Mouse (Mus musculus) liver, embryonic 14.5 days (tissue): ENCODE data around the gene Slx1b. TPM values are rescaled to one million over a fixed set of nuclear protein-coding genes. Genes with fewer than 3 reads are reported as not detected.
A peak's percentile ranks its signal among the peaks of the same experiment; 100 is the strongest.

Experiments
- ATAC-seq: fragments of 200-750 bp; cut with Nextera tagmentation; 2 replicates; pipeline ENCODE4 v1.8.0; 2017; ENCODE audit warnings: moderate number of reproducible peaks, mild to moderate bottlenecking, moderate library complexity; ENCODE audit not compliant: insufficient read depth
- DNase-seq, 3 experiments: peaks; one replicate each; pipeline ENCODE4 v3.0.0-alpha.2; 2012 to 2013; ENCODE audit warnings: low read depth in 3 of 3, low spot score in 3 of 3
- H3K27ac ChIP-seq: fragments of 300-500 bp; sonication (generic); 2 replicates; pipeline ENCODE4 v1.5.1; 2014; ENCODE audit warnings: moderate library complexity, mild to moderate bottlenecking, control low read depth, inconsistent platforms
- H3K27me3 ChIP-seq: fragments of 300-500 bp; sonication (generic); 2 replicates; pipeline ENCODE4 v1.6.1; 2014; ENCODE audit warnings: mild to moderate bottlenecking, low read length, moderate library complexity; ENCODE audit not compliant: control insufficient read depth, insufficient read depth
- H3K36me3 ChIP-seq: fragments of 300-500 bp; sonication (generic); replicated peaks from 2 replicates; pipeline ENCODE4 v1.6.1; 2014; ENCODE audit warnings: low read depth; ENCODE audit not compliant: control insufficient read depth, insufficient read depth
- H3K4me1 ChIP-seq, 2 experiments: fragments of 200-500 bp in 1 of 2; fragments of 300-500 bp in 1 of 2; sonication (generic) in 1 of 2; replicated peaks; 2 replicates each; pipeline ENCODE4 v1.6.1; 2012 to 2014; ENCODE audit warnings: antibody characterized with exemption in 1 of 2, inconsistent platforms in 1 of 2, low read length in 1 of 2; ENCODE audit not compliant: control insufficient read depth in 2 of 2, insufficient read depth in 2 of 2
- H3K4me2 ChIP-seq: fragments of 300-500 bp; sonication (generic); 2 replicates; pipeline ENCODE4 v1.6.1; 2014; ENCODE audit warnings: low read depth, mild to moderate bottlenecking, control low read depth, moderate library complexity
- H3K4me3 ChIP-seq, 2 experiments: fragments of 200-500 bp in 1 of 2; fragments of 300-500 bp in 1 of 2; sonication (generic) in 1 of 2; 2 replicates each; pipeline ENCODE4 v1.5.1; 2012 to 2014; ENCODE audit warnings: low read depth in 2 of 2, low read length in 2 of 2, mild to moderate bottlenecking in 2 of 2, control low read depth in 1 of 2, inconsistent platforms in 1 of 2, moderate library complexity in 1 of 2; ENCODE audit not compliant: insufficient read depth in 1 of 2
- H3K9ac ChIP-seq: fragments of 300-500 bp; sonication (generic); replicated peaks from 2 replicates; pipeline ENCODE4 v1.6.1; 2014; ENCODE audit warnings: mild to moderate bottlenecking, control low read depth, moderate library complexity
- H3K9me3 ChIP-seq: fragments of 300-500 bp; sonication (generic); 2 replicates; pipeline ENCODE4 v1.6.1; 2016; ENCODE audit warnings: low read length, mixed read lengths; ENCODE audit not compliant: control insufficient read depth
- CTCF ChIP-seq: IDR thresholded peaks from 2 replicates; pipeline ENCODE4 v1.5.1; 2016; ENCODE audit warnings: antibody characterized with exemption, low read depth, control low read depth
- EP300 ChIP-seq: IDR thresholded peaks from 2 replicates; pipeline ENCODE4 v1.6.1; 2016; ENCODE audit warnings: antibody characterized with exemption, low read depth
- WGBS: fragments of 180-500 bp; shearing (Covaris S2); extraction: QIAGEN DNeasy Blood & Tissue Kit; methylation state at CpG from one replicate; pipeline ENCODE4 v1.1.7; 2014; ENCODE audit not compliant: insufficient replicate concordance; 5-methylcytosine and 5-hydroxymethylcytosine counted together
- polyA plus RNA-seq, 2 experiments: library from polyadenylated mRNA; depleted of rRNA in 1 of 2; stranded (reverse) in 1 of 2; unstranded in 1 of 2; fragments of >200 nt; fragmentation: Nextera tagmentation in 1 of 2; extraction: Ambion mirVana in 1 of 2; gene quantifications; 2 replicates each; pipeline versions ENCODE4 v1.2.1 to v1.2.3; 2012 to 2014

Slx1b gene
- polyA plus RNA-seq, 2 experiments = 1.8 to 5.7 TPM

DNA sequence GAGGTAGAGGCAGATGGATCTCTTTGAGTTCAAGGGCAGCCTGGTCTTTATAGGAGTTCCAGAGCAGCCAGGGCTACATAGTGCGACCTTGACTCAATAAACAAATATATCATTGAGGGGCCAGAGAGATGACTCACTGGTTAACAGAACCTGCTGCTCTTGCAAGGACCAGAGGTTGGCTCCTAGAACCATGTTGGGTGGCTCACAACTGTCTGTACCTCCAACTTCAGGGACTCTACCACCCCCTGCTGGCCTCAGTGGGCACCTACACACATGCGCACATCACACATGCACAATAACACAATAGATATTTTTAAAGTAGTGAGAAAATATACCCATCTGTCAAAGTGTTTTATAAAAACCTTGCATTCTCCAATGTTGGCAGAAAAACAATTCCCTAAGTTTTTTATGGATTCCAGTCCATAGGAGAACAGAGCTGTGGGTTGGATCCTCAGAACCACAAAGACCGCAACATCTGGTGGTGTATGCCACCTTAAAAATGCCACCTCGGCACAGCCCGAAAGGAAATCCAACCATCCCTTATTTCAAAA is 23.3 kb upstream of the Slx1b start:
- Histone ChIP-seq H3K4me1 (no peaks in the 10 kb centered on the region), H3K27me3 (no peaks in the 10 kb centered on the region), H3K36me3 (no peaks in the 10 kb centered on the region), H3K4me3 (no peak overlapping the region), H3K4me2 (no peak overlapping the region), H3K9ac (no peak overlapping the region), H3K27ac (no peak overlapping the region), H3K9me3 (no peaks in the 10 kb centered on the region)
- ATAC-seq (no peak), DNase-seq (no peak)
- TF ChIP-seq EP300 (no peak), CTCF (peak; percentile 66)
- 78% methylated on average over 5 of the region's 5 CpGs for WGBS

- H3K27ac ChIP-seq = no peak overlapping the region
- H3K36me3 ChIP-seq = no peaks in the 10 kb centered on the region
- no peak overlapping the region for H3K9ac ChIP-seq
- WGBS = 72% methylated on average over 3 of the region's 3 CpGs
- no peaks in the 10 kb centered on the region for H3K4me1 ChIP-seq
- DNase-seq (no peak), ATAC-seq (no peak)
- H3K4me2 ChIP-seq = no peak overlapping the region
- H3K27me3 ChIP-seq = no peaks in the 10 kb centered on the region
- no peak overlapping the region for H3K4me3 ChIP-seq
- H3K9me3 ChIP-seq = no peaks in the 10 kb centered on the region
- TF ChIP-seq CTCF (no peak), EP300 (no peak)
Measured at GRCm38 (mm10) chr7:126717566-126717965, 22.0 kb upstream of the Slx1b start.

DNA sequence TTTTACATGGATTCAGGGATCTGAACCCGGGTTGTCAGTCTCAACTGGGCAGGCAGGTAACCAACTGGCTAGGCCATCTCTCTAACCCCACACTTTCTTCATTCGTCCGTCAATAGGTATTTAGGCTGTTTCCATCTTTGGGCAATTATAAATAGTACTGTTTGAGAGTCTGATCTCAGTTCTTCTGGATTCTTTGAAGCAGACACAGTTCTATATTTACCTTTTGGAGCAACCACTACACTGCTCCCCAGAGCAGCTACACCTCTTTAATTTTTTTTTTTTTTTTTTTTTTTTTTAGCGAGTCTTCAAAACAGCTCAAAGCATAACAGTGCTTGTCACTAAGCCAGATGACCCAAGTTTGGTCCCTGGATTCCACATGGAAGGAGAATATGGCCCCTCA is 20.1 kb upstream of the Slx1b start:
- Histone ChIP-seq H3K9me3 (no peaks in the 10 kb centered on the region), H3K4me2 (no peak overlapping the region), H3K4me1 (no peaks in the 10 kb centered on the region), H3K36me3 (no peaks in the 10 kb centered on the region), H3K9ac (no peak overlapping the region), H3K27me3 (no peaks in the 10 kb centered on the region), H3K4me3 (no peak overlapping the region), H3K27ac (no peak overlapping the region)
- ATAC-seq (no peak), DNase-seq (no peak)
- WGBS = 65% methylated on average over 4 of the region's 4 CpGs
- TF ChIP-seq CTCF (no peak), EP300 (no peak)

DNA sequence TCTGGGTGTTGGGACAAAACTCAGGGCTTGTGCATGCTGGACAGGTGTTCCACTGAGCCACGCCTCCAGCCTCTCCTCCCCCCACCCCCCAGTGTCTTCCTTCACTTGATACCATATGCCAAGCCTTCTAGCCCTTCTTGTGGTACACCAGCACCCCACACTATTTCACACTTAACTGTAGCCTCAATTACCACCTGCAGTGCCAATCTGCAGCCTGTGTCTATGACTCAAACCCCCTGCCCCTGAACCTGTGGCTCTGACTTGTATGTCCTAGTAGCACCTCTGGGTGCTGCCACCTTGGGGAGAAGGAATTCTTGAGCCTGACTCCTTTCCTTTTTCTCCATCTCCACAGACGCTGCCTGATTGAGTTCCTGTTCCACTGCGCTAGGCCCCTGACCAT is 16.3 kb upstream of the Slx1b start:
- 53% methylated on average over 3 of the region's 3 CpGs for WGBS
- Histone ChIP-seq H3K4me3 (no peak overlapping the region), H3K4me2 (no peak overlapping the region), H3K4me1 (0 out of 4 replicates have a peak, but pooled peaks cover 0 to 2% of the 10 kb centered on the region in 2 experiments), H3K9me3 (no peaks in the 10 kb centered on the region), H3K9ac (no peak overlapping the region), H3K27ac (no peak overlapping the region), H3K36me3 (no peaks in the 10 kb centered on the region), H3K27me3 (no peaks in the 10 kb centered on the region)
- ATAC-seq (no peak), DNase-seq (no peak)
- TF ChIP-seq CTCF (no peak), EP300 (no peak)

- no peaks in the 10 kb centered on the region for H3K27me3 ChIP-seq
Measured at GRCm38 (mm10) chr7:126710266-126710665, 14.7 kb upstream of the Slx1b start.

More at GRCm38 (mm10) chr7:126710266-126710665, 14.7 kb upstream of the Slx1b start:
- Histone ChIP-seq H3K27ac (no peak overlapping the region), H3K9ac (no peak overlapping the region), H3K4me3 (no peak overlapping the region), H3K36me3 (no peaks in the 10 kb centered on the region), H3K4me2 (no peak overlapping the region), H3K9me3 (no peaks in the 10 kb centered on the region), H3K4me1 (0 out of 4 replicates have a peak, but pooled peaks cover 0 to 2% of the 10 kb centered on the region in 2 experiments)
- TF ChIP-seq CTCF (no peak), EP300 (no peak)
- DNase-seq = no peak
- WGBS = 29% methylated on average over 4 of the region's 4 CpGs
- no peak for ATAC-seq
